Mouse (Mus musculus) T-cell, adult 2 months (primary cell): ENCODE data around the gene Phf14.
"Not testable (repeated sequence)": the region's sequence is repeated elsewhere in the genome, so short reads cannot be mapped to it uniquely, and the experiment has no call there.

Experiments used
- DNase-seq: peaks from one replicate; pipeline ENCODE4 v3.0.0; 2022; ENCODE audit warnings: low spot score

The Phf14 gene

DNA sequence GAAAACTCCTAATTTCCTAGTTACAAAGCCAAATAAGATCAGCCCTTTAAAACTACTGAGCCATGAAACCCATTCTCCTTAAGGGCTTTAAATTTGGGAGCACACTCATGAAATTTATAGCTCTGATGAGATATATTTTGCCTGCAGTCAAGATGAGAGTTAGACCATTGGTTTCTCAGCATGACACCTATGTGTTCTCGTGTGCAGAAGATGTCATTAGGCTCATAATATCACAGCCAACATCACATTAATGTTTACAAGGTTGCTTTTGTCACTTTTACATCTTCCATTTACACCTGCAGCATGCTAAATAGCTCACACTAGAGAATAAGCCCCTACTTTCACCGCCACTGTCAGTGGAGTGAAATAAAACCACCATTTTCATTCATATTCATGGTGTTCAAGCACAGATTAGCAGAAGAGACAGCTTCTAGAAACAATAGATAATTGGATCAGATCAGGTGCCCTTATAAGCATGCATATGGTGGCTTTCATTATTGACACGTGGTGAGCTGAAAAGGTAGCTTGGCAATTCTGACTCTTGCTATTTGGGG is 181.9 kb downstream of the Phf14 start:
- no peak for DNase-seq

DNA sequence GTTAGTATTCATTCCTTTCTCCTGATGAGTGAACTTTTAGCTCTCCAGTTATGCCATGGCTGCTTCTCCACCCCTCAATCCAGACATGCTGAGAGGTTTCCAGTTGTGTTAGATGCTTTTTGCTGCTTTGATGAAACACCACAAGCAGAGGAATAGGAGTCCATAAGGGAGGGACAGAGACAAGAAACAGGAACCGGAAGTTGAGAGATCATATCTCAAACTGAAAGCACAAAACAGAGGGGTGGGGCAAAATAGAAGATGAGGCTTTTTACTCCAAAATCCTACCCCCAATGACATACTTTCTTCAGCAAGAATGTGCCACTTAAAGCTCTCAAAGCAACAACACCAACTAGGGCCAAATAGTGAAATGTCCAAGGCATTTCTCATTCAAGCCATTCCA is 188.1 kb downstream of the Phf14 start:
- DNase-seq = peak; percentile 4

DNA sequence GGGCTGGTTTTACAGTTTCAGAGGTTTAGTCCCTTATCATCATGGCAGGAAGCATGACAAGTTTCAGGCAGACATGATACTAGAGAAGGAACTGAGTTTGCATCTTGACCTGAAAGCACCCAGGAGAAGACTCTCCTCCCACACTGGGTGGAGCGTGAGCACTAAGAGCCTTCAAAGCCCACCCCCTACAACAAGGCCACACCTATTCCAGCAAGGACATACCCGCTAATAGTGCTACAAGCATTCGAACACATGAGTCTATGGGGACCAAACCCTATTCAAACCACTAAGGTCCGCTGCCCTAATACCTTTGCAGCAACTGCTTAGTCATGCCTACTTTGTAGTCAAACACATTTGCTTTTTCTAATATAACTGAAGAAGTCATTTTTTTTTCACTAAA is 189.5 kb downstream of the Phf14 start:
- DNase-seq = no peak

DNA sequence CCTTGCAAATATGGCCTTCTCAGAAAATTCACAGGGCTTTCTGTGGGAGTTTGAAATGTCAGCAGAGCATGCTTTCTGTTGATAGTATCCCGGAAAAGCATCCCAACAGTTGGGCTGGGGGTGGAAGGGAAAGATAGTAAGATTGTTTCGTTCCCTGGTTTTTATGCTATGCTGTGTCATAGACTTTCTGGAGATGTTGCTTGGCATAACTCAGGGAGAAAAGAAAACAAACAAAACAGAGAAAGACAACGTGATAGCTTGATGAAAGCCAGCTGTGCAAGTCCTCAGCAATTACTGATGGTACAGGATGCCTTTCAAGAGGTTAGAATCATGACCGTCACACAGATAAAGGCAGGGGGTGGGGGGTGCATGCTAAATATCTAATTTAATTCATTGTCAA is 197.5 kb downstream of the Phf14 start:
- no peak for DNase-seq

DNA sequence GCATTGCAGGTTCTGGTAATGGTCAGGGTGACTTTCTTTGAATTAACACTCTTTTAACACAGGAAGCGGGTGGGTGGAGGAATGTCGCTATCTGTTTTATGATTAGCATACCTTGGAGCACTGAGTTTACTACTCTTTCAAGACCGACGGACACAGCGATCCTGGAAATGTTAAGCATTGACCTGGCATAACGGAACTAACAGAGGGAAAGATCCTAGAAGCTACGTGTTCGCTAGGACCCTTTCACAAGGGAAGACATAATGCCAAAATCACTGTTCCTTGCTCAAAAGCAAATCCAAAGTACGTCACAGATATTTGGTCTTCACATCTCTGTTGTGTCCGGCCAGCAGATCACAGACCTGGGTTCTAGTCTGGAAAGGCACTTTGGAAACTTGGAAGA is 199.7 kb downstream of the Phf14 start:
- no peak for DNase-seq

DNA sequence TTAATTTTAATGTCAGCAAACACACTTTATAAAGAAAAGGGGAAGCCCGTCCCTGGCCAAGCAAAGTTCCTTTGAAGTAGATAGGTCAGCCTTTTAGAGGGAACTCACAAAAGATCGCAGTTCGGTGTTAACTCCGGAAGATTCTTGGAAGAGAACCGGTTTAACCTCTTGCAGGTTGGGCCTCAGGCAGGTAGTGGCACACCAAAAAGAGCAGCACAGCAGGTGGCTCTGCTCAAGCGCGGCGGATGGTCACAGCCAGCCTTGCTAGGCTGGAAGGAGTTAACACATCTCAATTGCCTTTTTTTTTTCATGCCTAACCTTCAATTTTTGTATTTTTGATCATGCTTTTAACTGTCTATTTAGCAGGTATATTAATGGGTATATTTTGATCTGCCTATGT is 200.2 kb downstream of the Phf14 start:
- no peak for DNase-seq

DNA sequence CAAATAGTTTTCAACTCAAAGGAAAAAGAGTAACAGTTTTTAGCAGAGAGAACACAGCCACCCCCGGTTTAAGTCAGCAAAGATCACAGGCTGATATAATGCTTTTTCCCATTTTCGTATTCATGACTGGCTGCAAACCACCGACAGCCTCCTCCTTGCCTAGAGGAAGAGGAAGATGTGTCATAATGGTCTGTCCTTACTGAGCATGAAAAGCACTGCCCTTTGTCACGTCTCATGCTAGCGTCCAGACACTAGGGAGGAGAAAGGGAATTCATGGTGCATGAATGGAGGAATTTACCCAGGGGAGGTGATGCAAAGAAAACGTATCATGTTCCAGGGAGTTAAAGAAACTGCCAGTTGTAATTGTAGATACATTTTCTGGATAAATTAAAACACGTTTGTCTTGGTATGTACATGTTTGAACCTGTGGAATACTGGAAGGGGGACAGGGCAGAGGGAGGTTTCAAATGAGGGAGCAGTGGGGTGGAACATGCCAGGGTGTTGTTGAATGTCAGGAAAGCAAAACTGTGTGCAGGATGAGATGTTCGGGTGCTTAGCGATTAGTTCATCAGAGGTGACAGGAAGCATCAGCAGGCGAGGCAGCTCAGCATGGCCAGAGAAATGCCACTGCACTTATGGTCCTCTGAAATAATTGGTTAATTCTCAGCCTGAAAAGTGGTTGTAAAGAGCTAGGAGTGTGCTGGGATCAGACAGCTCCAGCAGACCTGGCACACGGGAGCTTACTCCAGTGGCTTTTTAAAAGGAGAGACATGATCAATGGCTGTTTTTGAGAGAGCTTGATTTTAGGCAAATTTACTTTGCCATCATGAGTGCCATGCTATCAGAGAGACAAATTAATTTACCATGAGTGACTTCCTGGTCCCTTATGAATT is 209.6 kb downstream of the Phf14 start:
- DNase-seq = no peak

DNA sequence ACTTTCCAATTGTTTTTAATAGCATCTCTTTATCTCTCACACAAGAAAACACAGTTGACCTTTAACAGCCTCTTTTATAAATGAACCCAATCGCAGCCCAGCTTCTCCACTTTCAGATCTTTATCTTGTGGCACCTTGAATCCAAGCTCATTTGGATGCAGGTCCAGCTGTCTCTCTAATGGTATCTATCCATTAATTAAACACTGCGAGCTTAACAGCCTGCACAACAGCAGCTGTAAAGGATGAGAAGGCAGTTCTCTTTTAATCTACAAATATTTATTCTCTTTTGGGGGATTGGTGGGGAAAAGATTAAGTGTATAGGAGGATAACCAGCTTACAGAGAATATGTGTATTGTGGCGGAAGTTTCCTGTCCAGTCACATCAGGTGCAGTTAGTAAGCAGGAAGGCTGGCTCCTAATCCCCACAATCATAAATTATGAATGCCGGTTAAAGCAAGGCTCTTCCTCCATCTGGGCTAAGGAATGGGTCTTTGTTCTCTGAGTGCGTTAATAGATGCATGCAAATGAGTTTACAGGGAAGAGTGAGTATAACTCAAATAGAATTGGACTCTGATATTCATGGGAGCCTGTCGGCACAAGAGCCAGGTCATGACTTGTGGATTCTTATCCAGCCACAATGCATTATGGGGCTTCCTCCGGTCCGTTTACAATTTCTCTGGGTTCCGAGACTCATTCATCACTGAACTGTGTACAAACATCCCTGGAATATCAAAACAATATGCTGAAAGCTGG is 210.4 kb downstream of the Phf14 start:
- no peak for DNase-seq

DNA sequence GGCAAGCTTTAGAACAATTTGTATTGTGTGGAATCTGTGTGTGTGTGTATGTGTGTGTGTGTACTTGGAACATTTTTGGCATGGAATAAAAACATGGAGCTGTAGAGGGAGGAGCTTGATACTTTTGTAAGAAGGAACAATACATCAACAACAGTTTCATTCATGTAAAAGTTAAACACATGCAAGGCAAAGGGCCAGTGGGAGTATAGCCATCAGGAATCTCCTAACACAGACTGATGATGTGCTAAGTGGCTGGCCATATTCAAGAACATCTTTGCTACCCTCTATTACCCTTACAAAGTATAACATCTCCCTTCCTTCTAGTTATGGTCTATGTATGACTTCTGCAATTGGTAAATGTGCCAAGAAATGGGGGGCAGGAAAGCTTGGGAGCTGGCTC is 215.2 kb downstream of the Phf14 start:
- DNase-seq = no peak

DNA sequence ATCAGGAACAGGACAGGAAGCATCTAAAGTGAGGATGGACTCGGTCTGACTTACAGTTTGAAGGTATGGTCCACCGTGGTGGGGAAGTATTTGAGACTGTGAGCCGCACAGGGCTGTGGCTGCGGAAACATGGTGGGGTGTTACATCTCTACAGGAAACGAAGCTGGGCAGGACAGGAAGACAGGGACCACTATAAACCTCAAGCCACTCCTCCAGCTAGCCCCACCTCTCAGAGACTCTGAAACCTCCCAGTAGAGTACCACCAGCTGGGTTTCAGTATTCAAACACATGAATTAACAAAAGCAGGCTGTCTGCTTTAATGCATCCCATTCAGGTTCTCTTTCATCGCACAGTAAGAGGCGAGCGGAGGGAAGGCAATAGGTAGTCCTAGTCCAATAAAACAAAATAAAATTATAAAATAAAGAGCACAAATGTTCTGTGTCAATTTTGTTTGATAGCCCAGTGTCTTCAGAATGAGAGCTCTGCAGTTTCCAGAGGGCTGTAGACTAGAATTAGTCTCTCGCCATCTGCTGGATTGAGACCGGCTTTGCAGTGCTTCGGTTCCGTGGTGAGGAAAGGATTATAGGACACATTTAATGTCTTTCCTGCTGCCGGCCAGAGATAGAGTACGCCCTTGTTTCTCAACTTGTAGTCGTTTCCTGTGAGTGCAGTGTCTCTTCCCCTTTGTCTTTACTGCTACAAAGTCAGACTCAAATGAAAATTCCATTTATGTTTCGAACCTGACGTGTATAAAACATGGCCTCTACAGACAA is 217.6 kb downstream of the Phf14 start:
- DNase-seq = peak; percentile 72

DNA sequence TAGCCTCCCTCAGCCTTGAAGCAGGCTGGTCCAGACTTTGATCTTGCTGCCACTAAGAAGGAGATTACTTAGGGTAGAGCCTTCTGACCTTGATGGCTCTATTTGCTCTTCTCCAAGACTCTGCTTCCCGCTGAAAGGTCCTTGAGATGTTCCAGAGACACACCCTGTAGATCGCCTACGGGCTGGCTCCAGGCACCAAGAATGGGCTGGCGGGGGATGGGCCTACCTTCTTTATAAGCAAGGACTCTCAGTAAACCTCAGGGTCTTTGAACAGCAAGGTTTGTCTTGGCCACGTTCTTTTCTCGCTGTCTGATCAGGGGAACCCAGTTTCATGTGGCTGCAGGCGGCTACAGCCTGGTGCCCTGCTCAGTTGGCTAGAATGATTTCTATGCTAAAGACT is 219.0 kb downstream of the Phf14 start:
- not testable (repeated sequence) for DNase-seq

DNA sequence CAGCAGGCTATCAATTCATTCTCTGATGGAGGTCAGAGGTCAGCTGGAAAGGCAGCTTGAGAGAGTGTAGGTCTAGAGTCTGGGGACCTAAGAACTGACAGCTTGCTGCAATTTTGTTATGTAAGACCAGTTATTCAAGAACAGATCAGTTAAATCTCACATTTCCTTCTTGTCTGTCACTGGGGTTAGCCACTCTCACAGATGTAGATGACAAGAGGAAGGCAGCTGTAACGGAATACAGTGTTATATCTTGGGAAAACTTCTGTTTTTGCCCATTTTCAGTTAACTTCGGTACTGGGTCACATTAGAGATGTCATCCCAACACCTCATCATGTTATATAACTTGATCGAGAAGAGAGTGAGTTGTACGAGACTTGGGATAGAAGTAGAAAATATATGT is 219.7 kb downstream of the Phf14 start:
- no peak for DNase-seq
